Mouse (Mus musculus) stomach, postnatal 0 days (tissue): ENCODE measurements around the gene Ldlrap1.

ENCODE experiments used
- CTCF ChIP-seq: IDR thresholded peaks from 2 replicates; pipeline ENCODE4 v1.5.1; 2016; ENCODE audit warnings: antibody characterized with exemption, low read depth, mild to moderate bottlenecking, moderate library complexity
- EP300 ChIP-seq: optimal IDR thresholded peaks from 2 replicates; pipeline ENCODE3; 2016; ENCODE audit warnings: antibody characterized with exemption

GRCm38 (mm10) chr4:134703835-134704546 is 63.8 kb downstream of the Ldlrap1 start, which contains the start of gene Man1c1:
- no peak for TF ChIP-seq CTCF
- no peak for TF ChIP-seq EP300
